Mouse (Mus musculus) left cerebral cortex, adult 9 months (tissue): ENCODE data around the gene Patj.

Source experiments
- DNase-seq, 2 experiments: peaks; one replicate each; pipeline ENCODE4 v3.0.0; 2022; ENCODE audit warnings: low spot score in 2 of 2

Patj gene

DNA sequence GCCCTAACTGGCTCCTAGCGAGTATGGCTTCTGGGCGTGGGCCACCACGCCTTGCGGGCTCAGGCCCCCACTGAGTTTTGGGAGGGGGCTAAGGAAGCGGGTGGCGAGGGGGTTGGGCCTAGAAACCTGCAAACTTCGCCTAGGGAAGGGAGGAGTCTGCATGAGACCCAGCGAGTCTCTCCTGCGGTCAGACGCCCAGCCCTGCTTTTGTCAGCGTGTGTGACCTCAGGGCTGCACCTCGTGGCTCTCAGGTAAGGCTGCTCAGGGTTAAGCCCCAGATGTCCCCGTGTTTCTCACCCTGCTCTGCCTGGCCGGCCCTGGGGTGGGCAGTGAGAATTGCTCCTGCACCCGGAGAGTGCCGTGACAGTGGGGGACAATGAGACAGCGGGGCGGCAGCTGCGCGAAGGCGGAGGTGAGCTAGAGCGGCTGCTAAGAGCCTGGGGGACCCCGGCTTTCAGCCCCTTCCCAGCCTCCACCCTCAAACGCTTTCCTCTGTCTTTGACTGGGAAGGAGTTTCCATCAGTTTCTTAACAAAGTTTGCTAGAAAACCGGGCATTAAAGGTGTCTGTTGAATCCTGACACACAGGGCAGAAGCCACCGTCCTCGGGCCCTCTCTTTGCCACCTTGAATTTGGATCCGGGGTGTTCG lies 331.1 kb downstream of the Patj start, which contains the start of gene L1td1:
Gene L1td1 (plus strand): TSS at position 145 of the 648 bp plus-strand sequence.
- DNase-seq, result no peak

DNA sequence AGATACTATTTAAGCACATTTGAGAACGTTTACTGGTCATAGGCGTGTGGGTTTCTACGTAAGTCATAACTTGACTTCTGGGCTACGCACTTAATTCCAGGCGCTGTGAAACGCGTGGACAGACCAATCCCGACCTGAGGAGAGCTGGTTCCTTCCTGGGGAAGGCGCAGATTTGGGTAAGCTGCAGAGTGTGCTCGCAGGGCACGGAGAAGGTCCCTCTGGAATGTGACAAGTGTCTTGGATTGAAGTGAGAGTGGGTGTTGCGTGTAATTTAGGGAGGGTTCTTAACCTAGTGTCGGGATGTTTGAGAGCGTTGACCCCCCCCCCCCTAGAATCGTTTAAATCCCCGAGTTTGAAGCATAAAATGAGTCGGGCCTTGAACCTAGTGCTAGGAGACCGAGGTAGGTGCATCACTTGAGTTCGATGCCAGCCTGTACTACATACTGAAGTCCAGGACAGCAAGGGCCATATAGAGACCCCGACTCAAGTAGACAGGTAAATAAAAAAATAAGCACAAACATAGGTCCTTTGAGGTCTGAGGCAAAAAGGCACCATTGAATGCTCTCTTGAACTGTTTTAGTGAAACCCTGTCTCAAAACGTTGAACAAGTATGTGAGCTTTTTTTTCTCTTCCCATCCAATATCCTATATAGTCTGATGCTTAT lies 331.8 kb downstream of the Patj start:
- no peak for DNase-seq

DNA sequence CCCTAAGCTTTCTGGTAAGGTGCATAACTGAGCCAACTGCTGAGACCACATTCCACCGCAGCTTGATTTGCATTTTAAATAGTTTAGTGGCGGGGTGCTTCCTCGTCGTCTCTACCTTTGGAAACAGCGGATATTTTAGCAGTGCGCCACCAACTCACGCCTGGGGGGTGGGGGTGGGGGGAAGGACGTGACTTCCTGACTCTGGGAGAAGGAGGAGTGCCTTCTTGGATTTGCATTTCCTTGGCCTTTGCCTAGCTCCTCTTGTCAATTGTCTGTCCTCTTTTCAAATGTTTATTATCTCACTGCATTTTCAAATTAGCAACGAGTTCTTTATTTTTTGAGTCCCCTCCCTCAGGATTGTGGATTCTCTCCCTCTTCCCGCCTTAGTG lies 332.4 kb downstream of the Patj start:
- DNase-seq, result no peak

DNA sequence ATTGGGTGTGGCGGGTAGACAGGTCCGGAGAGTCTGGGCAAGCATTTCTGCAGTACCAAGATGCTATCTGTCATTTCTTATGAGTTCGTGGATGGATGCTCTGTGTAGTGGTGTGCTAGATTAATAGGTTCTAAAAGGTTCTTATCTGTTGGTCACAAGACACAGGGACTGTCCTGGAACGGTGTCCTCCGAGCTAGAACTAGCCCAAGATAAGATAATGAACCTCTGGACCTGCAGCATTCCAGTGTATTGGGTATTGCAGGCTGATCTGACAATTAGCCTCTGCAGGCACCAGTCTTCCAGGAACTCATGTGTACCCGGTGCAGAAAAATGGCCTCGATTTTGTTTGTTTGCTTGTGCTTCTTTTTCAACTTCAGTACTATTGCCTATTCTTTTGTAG lies 333.1 kb downstream of the Patj start:
- no peak for DNase-seq

DNA sequence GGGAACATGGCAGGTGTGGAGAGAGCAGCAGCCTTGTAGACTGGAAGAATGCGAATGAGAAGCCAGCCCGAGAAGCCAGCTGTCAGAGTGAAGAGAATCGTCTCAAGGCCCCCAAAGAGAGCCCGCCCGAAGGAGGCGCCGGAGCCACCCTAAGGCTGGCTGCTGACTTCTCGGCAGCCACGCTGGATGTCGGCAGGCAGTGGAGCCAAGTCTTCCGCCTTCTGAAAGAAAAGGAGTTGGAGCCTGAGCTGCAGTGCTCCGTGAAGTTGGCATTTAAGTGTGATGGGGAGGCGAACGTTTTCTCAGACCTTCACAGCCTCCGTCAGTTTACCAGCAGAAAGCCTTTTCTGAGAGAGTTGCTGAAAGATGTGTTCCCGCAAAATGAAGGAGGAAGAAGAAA lies 338.1 kb downstream of the Patj start:
- DNase-seq, result no peak

DNA sequence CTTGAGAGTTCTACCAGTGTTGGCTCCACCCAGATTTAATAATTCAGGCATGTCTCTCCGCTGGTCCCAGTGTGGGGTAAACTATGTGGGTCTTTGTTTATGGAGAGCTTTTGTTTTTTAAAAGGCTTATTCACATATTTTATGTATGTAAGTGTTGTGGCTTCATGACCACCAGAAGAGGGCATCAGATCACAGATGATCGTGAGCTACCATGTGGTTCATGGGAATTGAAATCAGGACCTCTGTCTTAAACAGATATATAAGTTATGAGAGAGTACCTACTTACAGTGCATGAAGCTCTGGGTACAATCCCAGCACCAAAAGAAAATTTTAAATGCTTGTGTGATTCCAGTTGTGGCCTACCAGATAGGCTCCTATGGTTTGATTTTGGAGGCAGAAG lies 344.2 kb downstream of the Patj start:
- no peak for DNase-seq

DNA sequence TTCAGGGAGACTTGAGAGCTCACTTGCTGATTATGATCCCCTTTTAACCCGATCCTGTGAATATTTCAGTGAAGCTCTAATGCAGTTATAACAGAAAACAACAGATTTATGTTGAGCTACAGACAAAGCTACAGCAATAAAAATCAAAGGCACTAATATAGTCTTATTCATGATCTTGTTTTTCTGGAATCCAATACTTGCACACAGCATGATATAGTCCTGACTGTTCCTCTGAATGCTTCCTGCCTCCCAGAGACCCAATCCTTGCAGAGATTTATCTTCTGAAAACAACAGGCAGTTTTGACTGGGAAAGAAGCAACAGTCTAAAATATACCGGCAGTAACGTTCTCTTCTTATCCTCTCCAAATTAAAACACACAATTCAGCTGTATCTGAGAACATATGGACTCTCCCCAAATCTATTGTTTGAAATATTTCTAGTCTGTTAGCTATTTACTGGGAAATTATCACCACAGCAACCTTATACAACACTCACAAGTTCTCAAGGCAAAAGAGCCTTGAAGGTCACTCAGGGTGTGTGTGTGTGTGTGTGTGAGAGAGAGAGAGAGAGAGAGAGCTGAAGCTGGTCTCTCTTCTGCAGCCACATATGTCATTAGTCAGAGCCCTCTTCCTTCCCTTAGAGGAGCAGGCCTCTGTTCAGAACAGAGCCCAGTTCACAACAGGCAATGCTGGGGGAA lies 347.8 kb downstream of the Patj start:
- no peak for DNase-seq

DNA sequence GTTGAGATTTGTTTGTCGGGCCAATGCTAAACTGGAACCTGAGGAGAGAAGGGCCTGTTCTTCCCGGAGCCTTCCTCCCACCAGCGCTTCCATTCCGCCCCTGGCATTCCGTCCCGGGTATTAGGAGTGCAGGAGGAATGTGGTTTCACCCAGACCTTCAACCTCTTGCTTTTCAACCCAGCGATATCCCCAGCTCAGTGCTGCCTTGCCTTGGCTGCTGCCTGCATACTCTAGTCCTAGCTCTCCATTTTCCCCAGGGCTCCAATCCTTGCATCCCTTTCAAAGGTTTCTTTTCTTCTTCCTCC lies 348.3 kb downstream of the Patj start:
- DNase-seq, result no peak

DNA sequence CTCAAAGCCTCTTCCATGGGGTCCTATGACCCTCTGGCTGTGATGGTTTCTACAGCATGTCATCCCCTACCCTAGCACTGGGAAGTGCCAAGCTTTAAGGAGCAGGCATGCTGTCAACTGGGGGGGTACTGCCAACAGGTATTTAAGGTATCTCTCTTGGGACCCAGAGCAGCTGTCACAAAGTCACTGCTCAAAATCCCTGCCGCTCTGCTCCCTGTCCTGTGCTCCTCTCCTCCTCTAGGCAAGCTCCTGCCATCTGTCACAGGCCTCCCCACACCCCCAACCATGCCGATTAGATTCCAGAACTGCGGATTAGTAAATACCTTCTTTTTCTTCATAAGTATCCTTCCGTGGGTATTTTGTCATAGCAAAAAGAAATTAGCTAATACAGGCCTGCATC lies 358.9 kb downstream of the Patj start:
- DNase-seq, result no peak

DNA sequence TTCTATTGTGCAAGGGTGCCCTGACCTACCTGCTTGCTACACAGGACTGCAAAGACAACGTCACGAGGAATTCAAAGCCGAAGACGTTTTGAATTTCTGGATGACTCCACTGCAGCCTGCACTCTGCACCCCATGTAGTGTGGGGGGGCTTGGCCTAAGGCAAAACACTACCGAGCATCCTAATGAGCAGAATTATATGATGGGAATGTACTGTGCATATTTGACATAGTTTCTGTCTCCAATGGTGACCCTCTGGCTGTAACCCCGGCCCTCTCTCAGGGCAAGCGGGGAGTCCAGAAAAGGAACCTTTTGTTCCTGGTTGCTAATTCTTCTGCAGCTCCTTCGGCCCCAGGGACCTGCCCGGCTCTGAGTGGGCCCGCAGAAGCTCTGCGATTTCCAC lies 360.6 kb downstream of the Patj start:
- no peak for DNase-seq

DNA sequence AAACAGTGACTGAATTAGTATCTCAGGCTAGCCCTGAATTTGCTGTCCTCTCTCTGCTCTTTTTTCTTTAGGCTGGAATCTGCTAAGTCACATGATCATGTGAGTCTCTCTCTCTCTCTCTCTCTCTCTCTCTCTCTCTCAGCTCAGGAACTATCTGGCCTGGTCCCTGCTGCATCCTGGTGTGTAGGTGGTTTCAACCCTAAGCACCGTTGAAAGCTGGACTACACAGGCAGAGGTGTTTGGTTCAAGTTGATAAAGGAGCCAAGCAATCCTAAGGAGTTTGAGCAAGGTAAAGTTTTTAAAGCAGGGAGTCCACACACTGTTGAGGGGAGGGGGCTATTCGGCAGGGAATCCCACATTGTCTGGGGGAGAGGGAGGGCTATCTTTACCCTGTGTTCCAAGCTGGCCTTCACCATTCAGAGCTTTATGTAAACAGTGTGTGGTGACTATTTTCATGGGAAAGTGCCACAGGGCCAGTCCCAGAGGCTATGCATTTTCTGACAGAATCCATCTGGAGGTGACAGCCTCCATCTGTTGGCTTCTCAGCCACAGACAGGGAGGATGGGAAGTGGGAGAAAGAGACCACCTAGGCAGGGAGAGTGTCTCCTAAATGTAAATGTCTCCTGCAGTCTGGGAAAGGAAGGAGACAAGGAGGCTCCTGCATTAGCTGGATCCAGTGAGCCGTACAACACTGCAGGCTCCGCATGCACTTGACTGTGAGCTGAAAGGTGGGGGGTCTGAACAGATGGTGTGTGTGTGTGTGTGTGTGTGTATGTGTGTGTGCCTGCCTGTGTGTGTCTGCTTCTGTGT lies 362.6 kb downstream of the Patj start:
- DNase-seq, result no peak

DNA sequence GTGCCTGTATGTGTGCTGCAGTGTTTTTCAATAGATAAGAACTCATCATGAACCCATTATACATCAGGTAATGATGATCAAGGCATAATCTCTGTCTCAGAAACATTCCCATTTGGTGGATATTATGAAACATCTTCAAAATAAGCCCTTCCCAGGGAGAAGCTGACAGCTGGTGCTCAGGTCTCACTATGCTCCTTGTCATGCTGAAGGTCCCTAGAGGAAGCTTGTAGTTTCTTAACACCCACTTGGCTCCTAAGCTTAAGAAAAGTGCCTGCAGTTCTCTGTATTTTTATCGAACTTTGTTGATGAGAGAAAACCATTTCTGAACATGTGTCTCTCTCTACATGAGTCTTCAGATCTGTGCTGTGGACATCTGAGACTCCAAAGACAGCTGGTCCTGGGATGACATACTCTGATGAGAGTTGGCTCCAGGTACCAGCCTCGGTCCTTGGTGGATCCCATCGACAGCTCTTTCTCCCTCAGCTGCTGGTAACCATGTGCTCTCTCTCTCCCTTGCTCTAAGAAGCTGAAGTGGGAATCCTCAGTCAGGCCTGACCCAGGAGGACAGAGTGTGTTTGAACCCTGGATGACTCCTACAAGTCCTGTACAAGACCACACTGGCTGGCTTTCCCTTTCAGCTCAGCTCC lies 363.4 kb downstream of the Patj start:
- no peak for DNase-seq

DNA sequence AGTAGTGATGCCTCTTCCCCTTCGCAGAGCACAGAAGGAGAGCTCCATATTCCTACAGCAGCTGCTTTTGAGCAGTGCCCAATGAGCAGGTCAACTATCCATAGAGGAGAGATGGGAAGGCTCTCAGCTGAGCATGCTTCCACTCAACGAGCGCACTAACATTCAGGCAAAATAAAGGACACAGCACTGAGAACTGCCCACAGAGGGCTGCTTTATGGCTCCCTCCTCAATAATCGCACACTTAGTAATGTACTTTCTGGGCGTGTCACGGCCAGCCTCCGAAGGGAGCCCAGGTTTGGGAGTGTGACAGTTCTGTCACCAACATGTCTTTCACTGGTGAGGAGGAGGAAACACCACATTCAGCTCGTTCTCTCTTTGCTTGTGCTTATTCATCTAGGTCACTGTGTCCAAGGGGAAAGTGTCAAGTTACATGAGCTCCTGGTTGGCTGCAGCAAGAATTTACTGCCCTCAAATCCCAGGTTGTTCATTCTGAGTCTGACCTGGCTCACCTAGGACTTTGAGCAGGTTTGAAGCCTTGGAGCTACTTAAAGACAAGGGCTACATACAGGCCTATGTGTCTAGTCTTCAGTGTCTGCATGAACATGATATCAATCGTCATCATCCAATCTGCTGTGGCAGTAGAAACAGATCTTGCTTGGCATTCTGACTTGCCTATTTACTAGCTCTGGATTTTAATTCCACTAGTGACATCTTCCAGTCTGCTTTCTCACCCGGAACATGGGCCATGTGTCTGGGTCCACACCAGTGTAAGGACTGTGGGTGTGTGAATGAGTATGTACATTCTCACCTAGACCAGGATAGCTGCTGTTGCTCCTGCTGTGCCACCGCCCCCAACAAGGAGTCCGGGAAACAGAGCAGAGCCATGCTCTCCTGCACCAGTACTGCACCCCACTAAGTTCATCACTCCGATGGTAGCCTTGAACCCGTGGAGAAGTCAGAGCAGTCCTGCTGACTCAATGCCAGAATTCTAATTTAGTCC lies 371.8 kb downstream of the Patj start:
- no peak for DNase-seq
